Mouse (Mus musculus) granulocyte monocyte progenitor cell, adult 5-6 weeks (primary cell): ENCODE measurements around the gene Nup62cl. TPM values are rescaled to one million over a fixed set of nuclear protein-coding genes. Genes with fewer than 3 reads are reported as not detected.

Experiments used
- ATAC-seq: replicated peaks from 2 replicates; pipeline ENCODE4 v1.8.0; 2016; ENCODE audit warnings: mild to moderate bottlenecking, moderate TSS enrichment, inconsistent platforms; ENCODE audit not compliant: poor library complexity, severe bottlenecking
- total RNA-seq, 2 experiments: library from RNA; stranded (forward) in 1 of 2; stranded (reverse) in 1 of 2; fragments of 200-712, 200-1000 nt in 1 of 2; fragments of >200 nt in 1 of 2; fragmentation: Nextera tagmentation in 1 of 2; gene quantifications; 2 replicates each; pipeline ENCODE4 v1.2.3; 2014 to 2017

Gene Nup62cl
- total RNA-seq (2014; fragmentation: Nextera tagmentation), result not detected in 2 replicates
- not detected in 2 replicates for total RNA-seq (2017)

DNA sequence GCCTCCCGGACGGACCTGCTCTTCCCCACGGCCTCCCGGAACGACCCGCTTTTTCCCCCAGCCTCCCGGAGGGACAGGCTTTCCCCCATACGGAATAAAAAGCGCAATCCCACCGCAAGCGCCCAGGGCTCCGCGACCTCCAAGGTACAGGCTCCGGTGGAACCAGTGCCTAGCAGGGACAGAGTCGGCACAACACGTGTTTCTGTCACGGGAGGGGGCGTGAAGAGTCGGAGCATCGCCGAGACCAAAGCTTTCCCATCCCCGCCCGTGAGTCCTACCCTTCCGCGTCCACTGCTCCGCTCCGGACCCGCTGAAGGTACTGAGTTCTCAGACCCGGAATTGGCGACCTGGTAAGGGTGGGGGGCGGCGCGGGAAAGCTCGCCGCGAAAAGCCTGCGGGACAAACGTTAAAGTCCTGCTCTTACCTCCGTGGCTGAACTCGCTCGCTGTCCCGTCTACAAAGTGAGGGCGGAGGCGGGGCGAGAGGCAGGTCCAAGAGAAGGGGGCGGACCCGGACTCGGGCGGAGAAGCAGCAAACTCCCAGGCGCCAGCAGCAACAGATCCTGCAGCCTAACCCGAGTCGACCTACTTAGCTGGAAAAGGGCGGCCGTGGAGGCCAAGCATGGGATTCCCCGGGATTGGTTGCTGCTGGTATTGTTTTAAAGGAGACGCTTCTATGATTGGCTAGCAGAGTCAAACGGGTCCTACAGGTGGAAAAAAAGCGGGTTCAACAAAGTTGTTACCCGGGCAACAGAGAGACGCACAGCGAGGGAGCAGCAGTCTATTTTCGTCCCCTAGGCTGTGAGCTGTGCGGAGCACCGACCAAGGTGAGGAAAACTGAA lies at the start of gene Nup62cl, which contains the start of gene Pih1h3b:
Nup62cl (minus strand) TSS at position 578 of the 841 bp plus-strand sequence.
Pih1h3b (plus strand) TSS at position 745 of the 841 bp plus-strand sequence.
- ATAC-seq, result peak; percentile 94

DNA sequence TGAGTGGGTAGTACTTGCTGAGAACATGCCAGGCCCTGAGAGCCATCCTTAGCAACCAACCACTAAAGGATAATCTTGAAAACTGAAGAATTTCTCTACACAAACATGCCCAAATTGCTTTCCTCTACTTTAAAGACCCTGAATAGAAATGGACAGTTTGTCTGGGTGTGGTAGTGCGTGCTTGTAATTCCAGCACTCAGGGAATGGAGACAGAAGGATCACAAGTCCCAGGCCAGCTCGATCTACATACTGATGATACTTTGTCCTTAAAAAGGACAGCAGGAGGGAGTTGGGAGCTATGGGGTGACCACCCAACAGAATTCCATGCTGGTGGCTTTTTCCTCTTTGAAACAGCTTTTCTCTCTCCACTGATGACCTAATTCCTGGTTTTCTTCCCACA lies 31.6 kb upstream of the Nup62cl start:
- no peak for ATAC-seq

DNA sequence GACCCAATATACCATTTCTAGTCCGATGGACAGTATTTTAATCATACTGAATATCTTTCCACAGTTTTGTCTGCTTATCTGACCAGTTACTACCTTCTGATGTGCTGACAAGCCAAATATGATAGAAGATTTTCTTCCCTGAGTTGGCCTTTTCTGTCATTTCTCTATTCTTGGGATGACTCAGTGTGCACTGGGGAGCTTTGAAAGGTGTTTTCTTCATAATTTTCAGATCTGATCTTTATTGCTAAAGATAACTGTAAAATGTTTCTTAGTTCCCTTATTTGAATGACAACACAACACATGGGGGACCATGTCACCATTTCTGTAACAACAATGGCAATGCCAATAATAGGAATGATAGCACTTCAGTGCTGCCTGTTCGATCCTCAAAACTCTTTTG lies 20.0 kb upstream of the Nup62cl start:
- no peak for ATAC-seq

DNA sequence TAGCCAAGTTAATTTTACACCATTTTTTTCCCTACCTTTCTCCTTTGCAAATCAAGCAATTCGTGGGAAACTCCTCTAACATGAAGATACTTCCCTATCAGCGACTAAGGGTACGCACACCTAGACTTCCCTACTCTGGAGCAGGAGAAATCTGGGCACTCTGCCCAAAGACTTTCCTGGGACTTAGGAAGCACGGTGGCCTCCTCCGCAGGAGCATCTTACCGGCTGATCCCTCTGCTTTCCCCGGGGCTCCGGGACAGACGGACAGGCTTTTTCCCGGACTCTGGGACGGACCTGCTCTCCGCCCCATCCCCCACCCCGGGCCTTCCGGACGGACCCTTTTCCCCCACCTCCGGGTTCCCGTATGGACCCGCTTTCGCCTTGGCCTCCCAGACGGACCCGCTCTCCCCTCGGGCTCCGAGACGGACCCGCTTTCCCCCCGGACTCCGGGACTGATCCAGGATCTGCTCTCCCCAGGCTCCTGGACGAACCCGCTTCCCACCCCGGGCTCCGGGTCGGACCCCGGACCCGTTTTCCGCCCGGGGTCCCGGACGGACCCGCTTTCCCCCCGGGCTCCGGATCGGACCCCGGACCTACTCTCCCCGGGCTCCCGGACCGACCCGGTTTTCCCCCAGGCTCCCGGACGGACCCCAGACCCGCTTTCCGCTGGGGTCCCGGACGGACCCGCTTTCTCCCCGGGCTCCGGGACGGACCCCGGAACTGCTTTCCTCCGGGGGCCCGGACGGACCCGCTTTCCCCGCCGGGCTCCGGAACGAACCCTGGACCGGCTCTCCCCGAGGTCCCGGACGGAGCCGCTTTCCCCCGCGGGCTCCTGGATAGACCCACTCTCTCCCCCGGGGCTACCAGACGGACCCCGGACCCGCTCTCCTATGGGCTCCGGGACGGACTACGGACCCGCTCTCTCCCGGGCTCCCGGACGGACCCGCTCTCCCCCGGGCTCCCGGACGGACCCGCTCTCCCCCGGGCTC lies 1.3 kb downstream of the Nup62cl start:
- ATAC-seq, result no peak

DNA sequence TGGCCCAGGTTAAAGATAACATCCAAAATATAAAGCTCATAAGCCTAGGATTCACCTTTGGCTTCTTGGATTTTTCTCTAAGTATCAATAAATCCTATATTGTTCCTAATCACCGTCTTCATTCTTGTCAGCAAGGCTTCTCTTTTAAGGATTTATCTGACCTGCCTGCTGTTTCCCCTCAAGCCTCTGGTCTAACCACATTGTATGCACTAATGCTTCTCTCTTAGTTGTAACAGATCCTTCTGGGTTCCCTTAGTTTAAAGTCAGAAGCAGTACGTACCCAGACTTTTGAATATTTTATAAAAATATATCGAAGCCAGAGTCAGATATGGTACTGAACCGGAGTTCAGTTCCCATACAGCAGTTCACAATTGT lies 63.8 kb downstream of the Nup62cl start:
- peak; percentile 41 for ATAC-seq

DNA sequence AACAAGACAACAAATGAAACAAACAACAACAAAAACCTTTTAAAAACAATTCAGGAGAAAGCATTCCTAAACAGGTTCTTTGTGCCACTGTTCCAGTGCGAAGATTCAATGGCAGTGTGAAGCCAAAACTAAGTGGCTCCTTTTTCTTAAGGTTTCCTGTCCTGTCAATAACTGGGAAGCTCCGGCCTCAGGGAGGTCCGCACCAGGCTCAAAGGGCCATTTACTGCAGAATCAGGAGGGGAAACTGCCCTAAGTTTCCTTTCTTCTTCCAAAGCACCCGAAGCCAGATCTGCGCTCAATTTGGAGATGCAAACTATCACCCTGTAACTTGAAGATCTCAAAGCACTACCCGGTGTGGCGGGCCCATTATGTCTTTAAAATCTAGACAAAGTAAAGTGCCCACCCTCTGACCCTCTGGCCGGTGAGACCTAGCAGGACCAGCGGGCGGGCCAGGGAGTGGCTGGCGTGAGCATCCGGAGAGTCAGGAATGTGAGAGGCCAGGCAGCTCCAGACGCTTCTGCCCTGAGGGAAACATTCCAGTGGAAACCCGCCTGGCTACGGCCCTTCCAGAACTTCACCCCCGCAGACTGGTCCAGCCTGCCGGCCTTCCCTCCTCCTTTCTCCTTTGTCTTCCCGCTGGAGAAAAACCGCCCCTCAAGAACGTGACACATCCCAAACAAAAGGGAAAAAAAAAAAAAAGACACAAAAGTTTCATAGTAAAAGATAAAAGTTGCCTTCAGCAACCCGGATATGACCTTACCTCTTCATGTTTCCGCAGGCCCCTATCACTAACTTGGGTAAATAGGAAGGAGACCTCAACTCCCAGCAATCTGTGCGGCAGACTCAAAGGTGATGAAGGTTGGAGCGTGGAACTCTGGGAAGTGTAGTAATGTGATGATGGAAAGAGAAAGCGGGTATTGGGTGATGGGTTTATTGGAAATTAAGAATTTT lies 64.5 kb downstream of the Nup62cl start, which contains the start of gene Rbm41:
Rbm41 (minus strand) TSS at position 856 of the 951 bp plus-strand sequence.
- ATAC-seq, result peak; percentile 99

DNA sequence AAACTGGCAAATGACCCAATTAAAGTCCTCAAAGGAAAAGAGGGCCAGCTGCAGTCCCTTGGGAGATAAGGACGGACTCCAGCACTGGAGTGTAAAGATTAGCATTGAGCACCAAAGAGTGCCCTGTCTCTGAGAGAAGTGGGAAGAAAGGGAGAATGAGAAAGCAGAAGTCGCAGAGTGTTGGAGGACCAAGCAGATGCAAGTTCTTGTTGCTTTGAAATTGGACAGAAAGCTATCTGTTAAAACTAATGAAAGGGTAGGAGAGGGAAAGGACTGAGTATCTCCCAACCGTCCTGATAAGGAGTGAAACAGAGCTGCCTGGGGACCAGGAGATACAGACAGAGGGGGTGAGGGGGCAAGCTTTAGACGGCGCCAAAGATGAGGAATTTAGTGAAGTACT lies 80.4 kb downstream of the Nup62cl start:
- no peak for ATAC-seq

Other genes starting within 250 kb of the Nup62cl start
- gene Morc4, start 191.0 kb downstream of the Nup62cl start, total RNA-seq (2014; fragmentation: Nextera tagmentation), result 2.6 and 6.1 TPM in 2 replicates
- gene Morc4, start 191.0 kb downstream of the Nup62cl start, total RNA-seq (2017), result 2.2 and 5.7 TPM in 2 replicates
- gene Rbm41, start 64.1 kb downstream of the Nup62cl start, total RNA-seq (2014; fragmentation: Nextera tagmentation), result 12.1 and 13.5 TPM in 2 replicates
- gene Rbm41, start 64.1 kb downstream of the Nup62cl start, total RNA-seq (2017), result 10.0 and 14.0 TPM in 2 replicates
- gene Pih1h3b, start 167 bp upstream of the Nup62cl start, total RNA-seq (2014; fragmentation: Nextera tagmentation), result not detected in 2 replicates
- not detected in 2 replicates for gene Pih1h3b, start 167 bp upstream of the Nup62cl start, total RNA-seq (2017)